Mouse (Mus musculus): ENCODE results near the gene Coro7. TPM values are rescaled to one million over a fixed set of nuclear protein-coding genes. Genes with fewer than 3 reads are reported as not detected.

Coro7 gene
- total RNA-seq, 1 experiment = 14.4 TPM

GRCm38 (mm10) chr16:4640267-4641005, 39.1 kb downstream of the Coro7 start:
- Histone ChIP-seq H3K4me1 (ENCODE audit: control insufficient read depth in 2 of 2, insufficient read depth in 2 of 2, low read length in 2 of 2, poor library complexity in 1 of 2) (peaks cover 0 to 13% of the 10 kb centered on the region in 2 experiments; a peak in 1 of 4 replicates), H3K27ac (ENCODE audit: insufficient read depth, low read depth, low read length, poor library complexity, severe bottlenecking) (no peak overlapping the region), H3K4me3 (ENCODE audit: insufficient read depth in 1 of 2, low read depth in 1 of 2, low read length in 2 of 2, poor library complexity in 1 of 2, severe bottlenecking in 1 of 2) (peak overlapping the region; percentile 80 to 84), H3K9me3 (ENCODE audit: control insufficient read depth, insufficient read depth, low read depth, low read length) (no peaks in the 10 kb centered on the region), H3K9ac (ENCODE audit: insufficient read depth, low read depth, low read length, poor library complexity, severe bottlenecking) (peak overlapping the region; percentile 82), H3K36me3 (ENCODE audit: control insufficient read depth, insufficient read depth, low read length, poor library complexity, severe bottlenecking) (no peaks in the 10 kb centered on the region)
- in situ Hi-C loops (cut with MboI; ENCODE audit: low sequenced_read_pairs in 2 of 2, unreplicated experiment in 2 of 2) = no loop called here
- DNase-seq (ENCODE audit: low read depth, low spot score) = no peak
- TF ChIP-seq CHD2 (IDR thresholded peaks at IDR 0.05; ENCODE audit: low read depth, low read length) = no peak
- no peak for TF ChIP-seq ZC3H11A (IDR thresholded peaks at IDR 0.05; ENCODE audit: borderline replicate concordance, low read depth, low read length)
- no peak for TF ChIP-seq MAFK (IDR thresholded peaks at IDR 0.05; ENCODE audit: insufficient read depth, low read depth, low read length)
- no peak for TF ChIP-seq HCFC1 (IDR thresholded peaks at IDR 0.05; ENCODE audit: borderline replicate concordance, insufficient read depth, low read length)
- TF ChIP-seq ZNF384 (IDR thresholded peaks at IDR 0.05; ENCODE audit: low read depth, low read length) = no peak

GRCm38 (mm10) chr16:4639831-4640237, 39.7 kb downstream of the Coro7 start, which contains the start of the genes Vasn and Dnaja3:
Gene Vasn, plus strand, starts transcription at chr16:4639941.
Gene Dnaja3, plus strand, starts transcription at chr16:4639989.
- Histone ChIP-seq H3K27ac (ENCODE audit: insufficient read depth, low read depth, low read length, poor library complexity, severe bottlenecking) (no peak within 1 kb of the TSS), H3K9me3 (ENCODE audit: control insufficient read depth, insufficient read depth, low read depth, low read length) (no peaks in the 10 kb centered on the region), H3K4me3 (ENCODE audit: insufficient read depth in 1 of 2, low read depth in 1 of 2, low read length in 2 of 2, poor library complexity in 1 of 2, severe bottlenecking in 1 of 2) (peak within 1 kb of the TSS; percentile 80 to 84), H3K9ac (ENCODE audit: insufficient read depth, low read depth, low read length, poor library complexity, severe bottlenecking) (peak within 1 kb of the TSS; percentile 82), H3K4me1 (ENCODE audit: control insufficient read depth in 2 of 2, insufficient read depth in 2 of 2, low read length in 2 of 2, poor library complexity in 1 of 2) (peaks cover 0 to 13% of the 10 kb centered on the region in 2 experiments; a peak in 1 of 4 replicates), H3K36me3 (ENCODE audit: control insufficient read depth, insufficient read depth, low read length, poor library complexity, severe bottlenecking) (no peaks in the 10 kb centered on the region; the same call in 1 of the 2 replicates)
- in situ Hi-C loops (cut with MboI; ENCODE audit: low sequenced_read_pairs in 2 of 2, unreplicated experiment in 2 of 2) = no loop called here
- TF ChIP-seq CHD2 (IDR thresholded peaks at IDR 0.05; ENCODE audit: low read depth, low read length) (no peak), MAFK (IDR thresholded peaks at IDR 0.05; ENCODE audit: insufficient read depth, low read depth, low read length) (no peak), ZNF384 (IDR thresholded peaks at IDR 0.05; ENCODE audit: low read depth, low read length) (no peak), ZC3H11A (IDR thresholded peaks at IDR 0.05; ENCODE audit: borderline replicate concordance, low read depth, low read length) (no peak), HCFC1 (IDR thresholded peaks at IDR 0.05; ENCODE audit: borderline replicate concordance, insufficient read depth, low read length) (no peak)
- DNase-seq (ENCODE audit: low read depth, low spot score) = peak; percentile 87

- Histone ChIP-seq H3K9ac (ENCODE audit: insufficient read depth, low read depth, low read length, poor library complexity, severe bottlenecking) (no peak overlapping the region), H3K9me3 (ENCODE audit: control insufficient read depth, insufficient read depth, low read depth, low read length) (no peaks in the 10 kb centered on the region), H3K36me3 (ENCODE audit: control insufficient read depth, insufficient read depth, low read length, poor library complexity, severe bottlenecking) (no peaks in the 10 kb centered on the region; the same call in 1 of the 2 replicates), H3K4me1 (ENCODE audit: control insufficient read depth in 2 of 2, insufficient read depth in 2 of 2, low read length in 2 of 2, poor library complexity in 1 of 2) (peaks cover 0 to 13% of the 10 kb centered on the region in 2 experiments; a peak in 1 of 4 replicates), H3K4me3 (ENCODE audit: insufficient read depth in 1 of 2, low read depth in 1 of 2, low read length in 2 of 2, poor library complexity in 1 of 2, severe bottlenecking in 1 of 2) (no peak overlapping the region), H3K27ac (ENCODE audit: insufficient read depth, low read depth, low read length, poor library complexity, severe bottlenecking) (no peak overlapping the region)
- no peak for DNase-seq (ENCODE audit: low read depth, low spot score)
- in situ Hi-C loops (cut with MboI; ENCODE audit: low sequenced_read_pairs in 2 of 2, unreplicated experiment in 2 of 2) = no loop called here
- TF ChIP-seq ZNF384 (IDR thresholded peaks at IDR 0.05; ENCODE audit: low read depth, low read length) (no peak), ZC3H11A (IDR thresholded peaks at IDR 0.05; ENCODE audit: borderline replicate concordance, low read depth, low read length) (no peak), CHD2 (IDR thresholded peaks at IDR 0.05; ENCODE audit: low read depth, low read length) (no peak), MAFK (IDR thresholded peaks at IDR 0.05; ENCODE audit: insufficient read depth, low read depth, low read length) (no peak), HCFC1 (IDR thresholded peaks at IDR 0.05; ENCODE audit: borderline replicate concordance, insufficient read depth, low read length) (no peak)
These were observed 40.6 kb downstream of the Coro7 start for GRCm38 (mm10) chr16:4638891-4639390.

DNA sequence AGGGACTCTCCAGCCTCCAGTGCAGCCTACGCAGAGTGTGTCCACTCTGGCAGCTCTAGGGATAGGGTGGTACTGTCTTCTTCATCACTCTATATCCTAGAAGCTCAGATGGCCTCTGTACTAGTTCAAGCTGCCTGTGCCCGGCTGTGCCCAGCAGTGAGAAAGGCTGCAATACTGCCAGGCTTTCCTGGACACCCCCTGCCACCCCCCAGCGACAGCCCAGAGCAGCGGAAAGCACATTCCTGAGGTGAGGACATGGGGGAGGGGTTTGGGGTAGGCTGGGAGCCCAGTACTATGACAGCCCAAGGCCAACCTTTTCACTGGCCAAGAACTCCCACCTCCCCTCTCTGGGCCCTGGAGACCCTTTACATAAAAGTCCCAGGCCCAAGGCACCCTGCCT, 43.8 kb downstream of the Coro7 start:
- TF ChIP-seq CHD2 (IDR thresholded peaks at IDR 0.05; ENCODE audit: low read depth, low read length) = no peak
- TF ChIP-seq HCFC1 (IDR thresholded peaks at IDR 0.05; ENCODE audit: borderline replicate concordance, insufficient read depth, low read length) = no peak
- TF ChIP-seq ZC3H11A (IDR thresholded peaks at IDR 0.05; ENCODE audit: borderline replicate concordance, low read depth, low read length) = no peak
- no peak for TF ChIP-seq ZNF384 (IDR thresholded peaks at IDR 0.05; ENCODE audit: low read depth, low read length)
- TF ChIP-seq MAFK (IDR thresholded peaks at IDR 0.05; ENCODE audit: insufficient read depth, low read depth, low read length) = no peak
- H3K36me3 ChIP-seq (ENCODE audit: control insufficient read depth, insufficient read depth, low read length, poor library complexity, severe bottlenecking) = no peaks in the 10 kb centered on the region; the same call in 1 of the 2 replicates
- H3K4me1 ChIP-seq (ENCODE audit: control insufficient read depth in 2 of 2, insufficient read depth in 2 of 2, low read length in 2 of 2, poor library complexity in 1 of 2) = peaks cover 0 to 11% of the 10 kb centered on the region in 2 experiments; a peak in 1 of 4 replicates
- DNase-seq (ENCODE audit: low read depth, low spot score) = no peak
- no peak overlapping the region for H3K4me3 ChIP-seq (ENCODE audit: insufficient read depth in 1 of 2, low read depth in 1 of 2, low read length in 2 of 2, poor library complexity in 1 of 2, severe bottlenecking in 1 of 2)
- H3K9ac ChIP-seq (ENCODE audit: insufficient read depth, low read depth, low read length, poor library complexity, severe bottlenecking) = no peak overlapping the region
- in situ Hi-C loops (cut with MboI; ENCODE audit: low sequenced_read_pairs in 2 of 2, unreplicated experiment in 2 of 2) = no loop called here
- no peaks in the 10 kb centered on the region for H3K9me3 ChIP-seq (ENCODE audit: control insufficient read depth, insufficient read depth, low read depth, low read length)
- no peak overlapping the region for H3K27ac ChIP-seq (ENCODE audit: insufficient read depth, low read depth, low read length, poor library complexity, severe bottlenecking)

Data from ES-E14 (cell line).